Mouse (Mus musculus) embryo, embryonic 10.5 days (tissue): ENCODE results near the gene Neu4.
"Not testable (repeated sequence)": the region's sequence is repeated elsewhere in the genome, so short reads cannot be mapped to it uniquely, and the experiment has no call there.

Experiments
- DNase-seq: peaks from one replicate; pipeline ENCODE4 v3.0.0-alpha.2; 2015; ENCODE audit warnings: low spot score

Gene Neu4

DNA sequence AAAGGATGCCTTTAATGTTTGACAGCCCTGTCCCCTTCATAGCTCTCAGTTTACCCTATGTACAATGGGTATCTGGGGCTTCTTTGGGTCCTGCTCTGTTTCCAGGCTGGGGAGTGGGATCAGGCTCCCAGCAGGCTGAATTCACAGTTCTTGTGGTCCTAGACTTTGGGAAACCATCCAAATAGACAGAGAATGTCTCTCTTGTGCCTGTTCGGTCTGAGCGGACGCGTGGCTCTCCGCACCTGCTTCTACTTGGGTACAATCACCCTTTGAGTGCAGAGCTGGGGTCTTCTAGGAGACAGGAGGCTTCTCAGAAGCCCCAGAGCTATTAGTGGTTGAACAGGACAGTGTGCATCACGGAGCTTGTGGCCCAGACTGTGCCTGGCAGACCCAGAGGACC, at the start of gene Neu4:
Gene Neu4, plus strand, starts transcription at position 301 of the 400 bp plus-strand sequence.
- DNase-seq, result no peak

DNA sequence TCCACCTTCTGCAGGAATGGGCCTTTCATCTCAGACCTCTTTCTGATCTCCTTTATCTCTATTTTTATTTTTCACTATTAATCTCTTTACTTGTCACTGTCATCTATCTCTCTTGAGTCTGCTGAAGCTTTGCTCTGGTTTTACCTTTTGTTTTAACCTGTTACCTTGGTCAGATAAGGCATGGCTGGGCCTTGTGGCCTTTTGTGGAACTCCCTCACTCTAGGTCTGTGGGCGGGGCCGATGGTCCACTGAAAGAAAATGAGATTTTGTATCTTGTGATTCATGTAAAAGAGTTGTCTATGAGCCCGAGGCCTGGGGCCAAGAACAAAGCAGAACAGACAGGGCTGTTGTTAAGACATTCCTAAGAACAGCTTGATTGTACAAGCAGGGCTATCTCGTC, 49.5 kb upstream of the Neu4 start:
- not testable (repeated sequence) for DNase-seq

DNA sequence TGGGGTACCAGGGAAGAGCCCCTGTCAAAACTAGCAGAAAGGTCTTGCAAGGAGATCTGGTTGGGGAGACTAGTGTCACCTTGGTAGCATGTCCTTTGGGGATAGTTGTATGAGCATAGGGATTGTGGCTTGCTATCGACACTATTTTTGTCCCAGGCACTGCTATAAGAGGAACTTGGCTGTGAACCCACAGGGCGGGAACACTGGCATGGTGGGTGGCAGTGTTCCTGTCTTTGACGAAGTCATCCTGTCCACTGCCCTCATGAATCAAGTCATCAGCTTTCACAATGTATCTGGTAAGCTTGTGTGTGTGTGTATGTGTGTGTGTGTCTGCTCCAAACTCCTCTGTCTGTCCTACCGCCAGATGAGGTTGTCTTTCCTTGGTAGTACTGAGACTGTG, 44.5 kb upstream of the Neu4 start:
- DNase-seq, result not testable (repeated sequence)

DNA sequence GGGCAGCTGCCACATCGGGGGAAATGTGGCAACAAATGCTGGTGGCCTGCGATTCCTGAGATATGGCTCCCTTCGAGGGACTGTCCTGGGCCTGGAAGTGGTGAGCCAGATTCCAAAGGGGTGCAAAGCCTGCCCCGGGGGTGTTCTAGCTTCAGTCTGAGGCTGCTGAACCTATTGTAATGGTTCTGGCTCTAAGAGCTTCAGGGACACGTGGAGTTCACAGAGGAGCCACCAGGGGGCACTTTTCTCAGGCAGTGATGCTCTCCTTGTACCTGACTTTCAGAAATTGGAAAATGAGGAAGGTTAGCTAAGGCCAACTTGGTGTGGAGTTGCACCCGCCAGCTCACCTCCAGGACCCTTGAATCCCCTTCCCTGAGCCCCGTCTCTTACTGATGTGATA, 42.0 kb upstream of the Neu4 start:
- DNase-seq, result not testable (repeated sequence)

DNA sequence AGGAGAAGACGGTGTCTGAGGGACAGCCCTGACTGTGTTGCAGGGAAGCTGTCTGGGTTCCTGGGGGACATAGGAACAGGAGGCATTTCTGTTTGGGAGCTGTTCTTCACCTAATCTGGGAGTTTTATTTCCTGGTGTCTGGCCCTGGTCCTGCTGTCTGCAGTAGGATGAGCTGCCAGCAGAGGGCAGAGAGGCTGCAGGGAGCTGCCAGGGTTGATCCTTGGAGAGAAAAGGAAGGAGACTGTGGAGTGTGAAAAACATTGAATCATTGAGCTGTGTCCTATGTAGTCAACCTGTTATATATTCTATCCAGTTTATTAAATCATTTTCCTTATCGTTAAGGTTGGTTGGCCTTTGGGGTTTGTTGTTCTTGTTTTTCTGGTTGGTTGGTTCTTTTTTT, 39.3 kb upstream of the Neu4 start:
- not testable (repeated sequence) for DNase-seq

DNA sequence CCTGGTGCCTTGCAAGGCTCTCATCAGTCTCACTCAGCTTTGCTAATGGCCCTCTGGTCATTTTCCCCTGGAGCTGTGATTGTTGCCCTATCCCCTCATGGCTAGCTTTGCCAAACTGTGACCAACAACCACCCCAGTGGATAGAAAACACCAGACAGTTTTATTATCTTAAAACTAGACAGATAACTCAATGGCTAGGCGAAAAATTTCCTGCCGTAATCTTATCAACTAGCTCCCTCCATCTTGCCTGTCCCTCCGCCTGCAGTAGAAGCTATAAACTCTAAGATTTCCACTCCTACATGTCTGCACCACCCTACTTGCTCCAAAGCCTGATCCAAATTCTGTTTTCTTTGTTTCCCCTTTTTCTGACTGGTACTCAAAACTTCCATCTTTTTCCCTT, 34.1 kb upstream of the Neu4 start:
- no peak for DNase-seq

DNA sequence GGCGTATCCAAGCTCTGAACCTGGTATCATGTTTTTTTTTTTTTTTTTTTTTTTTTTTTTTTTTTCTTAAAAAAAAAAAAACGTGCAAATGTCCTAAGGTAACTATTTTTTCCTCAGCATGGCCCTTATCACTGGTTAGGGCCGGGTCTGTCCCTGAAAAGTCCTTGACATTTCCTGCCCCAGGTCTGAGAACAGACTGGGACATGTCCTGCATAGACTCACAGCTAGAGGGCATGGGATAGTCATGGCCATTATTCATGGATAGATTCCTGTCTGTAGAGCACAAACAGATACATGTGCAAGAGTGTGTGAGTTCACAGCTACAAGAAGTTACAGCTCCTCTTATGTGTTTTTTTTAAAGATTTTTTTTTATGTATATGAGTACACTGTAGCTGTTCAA, 31.5 kb upstream of the Neu4 start:
- DNase-seq, result no peak

DNA sequence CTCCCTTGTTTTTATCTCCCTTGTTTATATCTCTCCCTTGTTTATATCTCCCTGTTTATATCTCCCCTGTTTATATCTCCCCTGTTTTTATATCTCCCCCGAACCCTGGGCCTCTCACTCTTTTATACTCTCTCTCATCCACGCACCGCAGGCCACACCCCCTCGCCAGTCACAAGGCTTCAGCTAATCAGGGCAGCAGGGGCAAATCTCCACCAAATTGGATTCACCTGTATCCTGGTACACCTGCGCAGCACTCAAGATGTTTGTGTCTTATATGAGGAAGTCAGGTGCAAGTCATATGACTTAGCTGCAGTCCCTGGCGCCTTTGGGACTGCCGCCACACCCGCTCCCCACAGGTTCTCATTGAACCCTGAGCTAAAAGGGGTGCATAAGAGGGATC, 30.0 kb upstream of the Neu4 start, which contains the start of gene Gal3st2c:
Gene Gal3st2c, plus strand, starts transcription at position 301 of the 400 bp plus-strand sequence.
- not testable (repeated sequence) for DNase-seq

DNA sequence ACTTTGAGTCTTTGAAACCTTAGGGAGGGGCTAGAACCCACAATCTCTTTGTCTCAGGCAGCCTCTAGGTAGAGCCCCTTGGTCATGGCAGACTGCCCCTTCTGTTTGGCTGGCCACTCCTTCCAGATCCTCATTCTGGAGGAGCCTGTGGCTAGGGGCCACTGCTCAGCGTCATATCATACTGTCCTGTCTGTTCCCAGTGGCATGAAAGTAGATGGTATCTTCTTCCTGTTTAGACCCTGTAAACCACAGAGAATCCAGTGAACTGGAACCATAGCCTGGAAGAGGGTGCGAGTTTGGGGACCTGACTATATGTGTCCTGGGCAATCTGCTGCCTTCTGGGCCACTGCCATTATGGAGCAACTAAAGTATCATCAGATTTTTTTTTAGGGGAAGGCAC, 29.2 kb upstream of the Neu4 start:
- DNase-seq, result not testable (repeated sequence)

DNA sequence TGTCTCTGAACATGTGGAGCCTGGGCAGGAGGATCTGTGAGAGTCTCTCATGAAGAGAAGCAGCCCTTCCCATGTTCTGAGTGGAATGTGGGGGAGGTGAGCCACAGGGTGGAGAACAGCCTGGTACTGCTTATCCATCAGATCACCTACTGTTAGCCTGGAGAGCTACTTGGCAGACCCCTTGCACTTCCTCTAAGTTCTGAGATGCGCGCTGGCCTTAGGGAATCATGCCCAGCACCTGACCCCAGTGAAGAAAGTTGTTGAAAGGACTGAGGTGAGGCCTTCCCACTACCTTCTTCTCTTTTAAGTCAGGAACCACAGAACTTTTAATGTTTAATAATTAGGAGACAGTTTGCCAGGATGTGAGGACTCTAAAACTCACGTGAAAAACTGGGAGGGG, 28.8 kb upstream of the Neu4 start:
- DNase-seq, result not testable (repeated sequence)

DNA sequence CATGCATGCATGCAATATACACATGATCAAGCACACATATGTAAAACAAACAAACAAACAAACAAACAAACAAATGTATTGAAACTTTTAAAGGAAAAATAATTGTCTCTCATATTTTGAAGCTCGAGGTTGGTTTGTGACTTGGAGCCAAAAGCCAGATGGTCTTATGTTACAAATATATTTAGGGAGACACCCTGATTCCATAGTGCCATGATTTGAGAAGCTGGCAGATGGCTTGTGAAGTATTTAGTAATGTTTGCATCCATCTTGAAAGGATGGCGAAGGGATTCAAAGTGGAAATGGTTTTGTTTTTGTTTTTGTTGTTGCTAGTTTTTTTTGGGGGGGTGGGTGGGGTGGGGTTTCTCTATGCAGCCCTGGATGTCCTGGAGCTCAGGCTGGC, 19.2 kb upstream of the Neu4 start:
- DNase-seq, result no peak

DNA sequence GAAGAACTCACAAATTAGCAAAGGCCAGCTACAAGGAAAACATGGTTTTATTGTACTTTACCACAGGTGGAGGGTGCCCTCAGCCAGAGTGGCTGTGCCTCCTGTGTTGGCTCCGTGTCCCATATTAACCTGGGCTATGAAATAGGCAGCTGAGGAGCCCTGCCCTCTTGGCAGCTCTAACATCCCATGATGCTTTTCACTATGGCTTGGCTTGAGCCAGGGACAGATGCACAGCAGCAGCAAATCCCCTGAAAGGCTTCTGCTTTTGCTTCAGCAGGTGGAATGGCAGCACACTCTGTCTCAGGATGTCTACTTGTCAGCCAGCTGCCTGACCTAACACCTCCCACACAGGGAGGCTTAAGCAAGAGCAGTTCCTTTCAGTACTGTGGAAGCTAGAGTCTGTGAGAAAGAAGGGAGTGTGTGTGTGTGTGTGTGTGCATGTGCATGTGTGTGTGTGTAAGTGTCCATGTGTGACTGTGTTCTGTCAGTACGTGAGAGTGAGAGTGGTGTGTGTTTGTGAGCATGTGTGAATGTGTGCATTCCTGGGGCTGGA, 14.2 kb upstream of the Neu4 start:
- DNase-seq, result not testable (repeated sequence)

DNA sequence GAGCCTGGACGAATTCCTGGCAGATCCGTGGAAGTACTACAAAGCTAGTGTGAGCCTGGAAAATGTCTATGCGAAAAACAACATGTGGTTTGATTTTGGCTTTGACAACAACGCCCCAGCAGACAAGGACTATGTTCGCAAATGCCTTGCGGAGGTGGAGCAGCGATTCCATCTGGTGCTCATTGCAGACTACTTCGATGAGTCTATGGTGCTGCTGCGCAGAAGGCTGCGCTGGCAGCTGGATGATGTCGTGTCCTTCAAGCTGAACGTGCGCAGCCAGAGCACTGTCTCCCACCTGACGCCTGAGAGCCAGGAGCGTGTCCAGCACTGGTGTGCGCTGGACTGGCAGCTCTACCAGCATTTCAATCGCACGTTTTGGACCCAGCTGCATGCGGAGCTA, 11.4 kb upstream of the Neu4 start:
- DNase-seq, result not testable (repeated sequence)

DNA sequence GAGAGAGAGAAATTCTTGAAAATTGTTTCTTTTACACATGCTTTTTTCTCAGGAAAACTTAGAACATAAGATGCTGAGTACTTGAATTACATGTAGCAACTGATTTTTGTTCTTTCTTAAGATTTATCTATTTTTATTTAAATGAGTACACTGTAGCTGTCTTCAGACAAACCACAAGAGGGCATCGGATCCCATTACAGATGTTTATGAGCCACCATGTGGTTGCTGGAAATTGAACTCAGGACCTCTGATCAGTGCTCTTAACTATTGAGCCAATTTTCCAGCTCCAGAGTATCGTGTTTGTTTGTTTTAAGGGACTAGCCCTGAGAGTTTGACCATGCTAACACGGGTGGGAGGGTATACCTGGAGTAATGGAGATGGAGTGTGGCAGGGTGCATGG, 8.6 kb upstream of the Neu4 start:
- no peak for DNase-seq

DNA sequence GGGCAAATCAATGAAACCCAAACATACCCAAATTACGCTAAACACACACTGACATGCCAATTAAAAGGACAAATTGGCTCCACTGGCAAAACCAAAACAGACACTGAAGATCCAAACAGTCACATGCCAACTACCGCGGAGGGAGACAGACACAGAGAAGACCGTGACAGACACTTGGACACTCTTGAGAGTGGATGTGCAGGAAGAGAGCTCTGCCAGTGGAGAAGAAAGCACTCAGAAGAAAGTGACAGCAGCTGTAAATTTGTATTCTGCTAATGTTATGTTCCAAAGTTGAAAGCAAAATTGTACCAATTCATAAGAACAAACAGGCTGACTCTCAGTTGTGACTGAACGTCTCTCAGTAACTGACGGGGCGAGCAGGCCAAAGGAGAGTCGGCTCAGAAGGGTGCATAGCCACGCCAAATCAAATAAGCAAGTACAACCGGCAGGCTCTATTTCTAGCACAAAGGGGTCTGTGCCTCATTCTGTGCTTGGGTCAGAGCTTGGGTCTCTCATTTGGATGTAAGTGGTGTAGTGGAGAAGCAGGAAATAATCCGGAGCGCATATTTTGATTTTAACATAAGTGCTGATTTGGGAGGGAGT, 7.4 kb downstream of the Neu4 start:
- no peak for DNase-seq

DNA sequence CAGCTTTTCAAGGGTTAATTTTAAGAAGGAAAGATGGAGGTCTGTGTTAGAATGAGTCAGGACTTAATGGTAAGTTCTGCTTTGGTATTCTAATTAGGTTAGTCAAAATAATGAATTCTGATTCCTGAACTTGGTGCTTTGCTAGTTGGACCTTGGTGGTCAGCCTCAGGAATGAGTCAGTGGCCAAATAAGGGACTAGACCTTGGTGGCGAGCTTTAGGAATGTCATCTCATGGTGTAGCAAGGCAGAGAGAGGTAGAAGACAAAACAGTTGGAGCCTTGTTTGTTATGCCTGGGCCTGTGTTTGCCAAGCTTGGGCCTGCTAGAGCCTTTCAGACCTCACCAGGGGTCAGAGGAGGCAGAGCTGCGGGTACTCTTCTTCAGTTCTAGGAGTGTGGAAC, 8.5 kb downstream of the Neu4 start:
- no peak for DNase-seq

DNA sequence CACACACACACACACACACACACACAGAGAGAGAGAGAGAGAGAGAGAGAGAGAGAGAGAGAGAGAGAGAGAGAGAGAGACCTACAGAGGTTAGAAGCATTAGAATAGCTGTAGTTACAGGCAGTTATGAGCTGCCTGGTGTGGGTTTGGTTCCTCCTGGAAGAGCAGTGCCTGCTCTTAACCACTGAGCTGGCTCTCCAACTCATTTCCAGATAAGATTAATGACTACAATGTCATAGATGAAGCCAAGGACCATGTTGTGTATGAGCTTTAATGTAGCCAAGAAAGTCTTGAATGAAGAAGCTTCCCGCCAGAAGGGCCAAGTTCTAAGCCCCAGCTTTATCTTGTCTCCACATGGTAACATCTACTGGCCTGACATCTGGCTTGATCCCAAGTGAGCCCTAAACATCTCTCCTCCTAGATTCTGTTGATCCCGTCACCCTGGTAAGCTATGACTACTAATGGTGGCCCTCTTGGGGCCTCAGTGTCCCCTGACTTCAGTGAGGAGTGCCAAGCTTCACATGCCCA, 12.9 kb downstream of the Neu4 start:
- DNase-seq, result no peak

DNA sequence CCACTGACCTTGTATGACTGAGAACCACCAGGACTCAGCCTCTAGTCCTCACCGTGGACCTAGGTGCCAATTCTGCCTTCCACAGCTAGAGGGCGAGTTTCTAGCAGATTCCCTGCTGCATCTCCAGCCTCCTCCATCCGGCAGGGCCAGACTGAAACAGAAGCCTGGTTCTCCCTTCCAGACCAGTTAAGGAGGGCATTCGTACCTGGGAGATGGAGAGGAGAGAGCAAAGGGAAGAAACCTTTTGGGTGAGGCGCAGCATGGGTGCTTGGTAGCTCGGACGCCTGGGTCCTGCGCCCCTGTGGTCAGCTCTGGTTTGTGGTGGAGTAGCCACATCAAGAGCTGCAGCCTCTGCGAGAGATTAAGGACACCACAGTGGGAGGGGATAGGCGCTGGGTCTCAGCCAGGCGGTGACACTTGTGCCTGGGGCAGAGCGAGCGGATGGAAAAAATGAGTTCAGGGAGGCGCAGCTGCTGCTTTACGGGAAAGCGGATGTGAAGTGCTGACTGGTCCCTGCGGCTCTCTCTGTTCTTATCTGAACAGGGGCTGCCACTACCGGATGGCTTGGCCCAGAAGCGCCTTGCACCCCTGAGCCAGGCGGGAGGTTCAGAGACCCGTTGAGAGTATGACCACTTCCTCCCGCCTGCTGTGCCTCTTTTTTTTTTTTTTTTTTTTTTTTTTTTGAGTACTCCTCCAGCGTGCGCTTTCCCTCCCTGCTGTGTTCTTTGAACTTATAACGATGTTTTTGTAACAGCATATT, 14.9 kb downstream of the Neu4 start:
- peak; percentile 91 for DNase-seq

DNA sequence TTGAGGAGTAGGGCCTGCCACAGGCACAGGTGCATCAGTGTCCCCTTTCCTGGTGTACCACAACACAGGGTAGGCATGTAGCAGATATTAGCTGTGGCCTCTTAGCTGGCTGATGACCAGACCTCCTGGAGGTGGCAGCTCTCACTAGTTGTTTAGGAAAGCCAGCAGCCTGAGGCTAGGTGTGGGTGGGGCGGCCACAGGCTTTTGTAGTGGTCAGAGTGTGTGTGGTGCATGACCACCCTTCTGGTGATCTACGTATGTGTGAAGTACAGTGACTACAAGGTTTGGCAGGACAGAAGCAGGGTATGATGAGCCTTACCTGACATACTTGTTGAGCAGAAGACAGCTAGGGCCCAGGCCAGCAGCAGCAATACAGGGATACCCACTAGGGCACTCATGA, 20.1 kb downstream of the Neu4 start:
- DNase-seq, result no peak

DNA sequence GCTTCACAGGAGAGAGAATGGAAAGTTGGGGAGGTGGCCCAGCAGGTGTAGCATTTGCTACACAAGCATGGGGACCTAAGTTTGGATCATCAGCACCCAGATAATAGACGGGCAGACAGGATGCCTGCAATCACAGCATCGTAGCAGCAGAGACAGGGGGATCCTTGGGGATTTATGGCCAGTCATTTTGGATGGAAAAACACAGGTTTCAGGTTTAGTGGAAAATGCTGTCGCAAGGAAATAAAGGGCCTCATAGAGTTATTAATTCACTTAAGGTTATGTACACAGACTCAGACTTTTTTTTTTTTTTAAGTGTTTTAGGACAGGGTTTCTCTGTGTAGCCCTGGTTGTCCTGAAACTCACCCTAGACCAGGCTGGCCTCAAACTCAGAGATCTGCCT, 25.3 kb downstream of the Neu4 start:
- no peak for DNase-seq

DNA sequence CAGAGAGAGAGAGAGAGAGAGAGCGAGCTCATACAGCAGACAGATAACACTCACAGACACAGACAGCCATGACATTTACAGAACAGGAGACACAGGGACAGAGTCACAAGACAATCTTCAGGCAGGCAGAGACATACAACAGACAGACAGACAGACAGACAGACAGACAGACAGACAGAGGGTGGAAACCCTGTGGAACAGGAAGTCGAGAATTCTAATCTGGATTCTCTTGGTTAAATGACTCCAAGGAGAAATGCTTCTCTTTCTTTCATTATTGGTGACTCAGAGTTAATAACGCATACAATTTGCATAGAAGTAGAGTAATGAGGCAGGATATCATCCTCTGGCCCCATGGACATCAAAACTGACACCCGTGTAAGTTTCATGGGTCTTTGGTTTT, 26.3 kb downstream of the Neu4 start:
- DNase-seq, result no peak

DNA sequence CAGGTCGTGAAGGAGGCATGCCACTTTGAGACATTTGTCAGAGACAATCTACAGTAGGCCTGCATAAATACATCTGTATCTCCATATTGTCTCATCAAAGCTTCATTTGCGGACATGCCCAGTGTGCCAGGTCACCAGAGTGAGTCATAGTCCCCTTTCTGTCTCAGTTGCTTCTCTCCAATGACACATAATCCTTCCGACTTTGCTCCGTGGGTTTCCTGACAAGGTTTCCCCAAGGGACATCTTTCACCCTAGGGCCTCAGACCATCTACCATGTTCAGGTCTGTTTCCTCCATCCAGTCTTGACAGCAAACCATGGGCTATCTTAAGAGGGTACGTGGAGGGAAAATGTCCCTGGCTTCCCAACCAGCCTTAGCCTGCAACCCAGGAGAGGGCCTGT, 30.9 kb downstream of the Neu4 start:
- no peak for DNase-seq

DNA sequence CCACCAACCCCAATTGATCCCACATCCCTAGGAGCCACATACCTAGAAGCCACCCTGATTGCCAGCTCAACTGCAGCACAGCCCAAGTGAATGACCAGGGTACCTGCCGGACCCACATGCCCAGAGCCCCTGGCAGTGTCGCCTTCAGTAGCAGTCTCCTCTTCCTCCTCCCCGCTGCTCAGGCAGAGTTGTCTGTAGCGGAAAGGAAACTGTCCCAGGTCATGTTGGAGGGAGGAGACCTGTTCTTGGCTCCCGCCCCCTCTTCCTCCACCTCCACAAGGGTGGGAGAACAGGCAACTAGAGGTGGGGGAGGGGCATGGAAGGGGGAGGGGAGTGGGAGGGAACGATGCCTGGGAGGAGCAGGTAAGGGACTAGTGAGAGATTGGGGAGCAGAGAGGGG, 32.1 kb downstream of the Neu4 start, which contains the start of gene Pdcd1:
Gene Pdcd1, minus strand, starts transcription at position 181 of the 400 bp plus-strand sequence.
- no peak for DNase-seq
